Mouse (Mus musculus) heart, embryonic 16.5 days (tissue): ENCODE data around the gene Aanat. TPM values are rescaled to one million over a fixed set of nuclear protein-coding genes. Genes with fewer than 3 reads are reported as not detected.

Experiments used
- ATAC-seq: fragments of 200-750 bp; cut with Nextera tagmentation; replicated peaks from 2 replicates; pipeline ENCODE4 v1.8.0; 2017; ENCODE audit warnings: moderate number of reproducible peaks; ENCODE audit not compliant: insufficient read depth, low FRiP score; ENCODE audit errors: extremely low read depth
- H3K27ac ChIP-seq: fragments of 300-500 bp; sonication (generic); 2 replicates; pipeline ENCODE4 v1.5.1; 2014; ENCODE audit warnings: mild to moderate bottlenecking, low read length, control low read depth, moderate library complexity
- H3K27me3 ChIP-seq: fragments of 300-500 bp; sonication (generic); 2 replicates; pipeline ENCODE4 v1.6.1; 2014; ENCODE audit warnings: low read length, mixed read lengths; ENCODE audit not compliant: control insufficient read depth, insufficient read depth
- H3K36me3 ChIP-seq: fragments of 300-500 bp; sonication (generic); 2 replicates; pipeline ENCODE4 v1.6.1; 2014; ENCODE audit not compliant: control insufficient read depth, insufficient read depth
- H3K4me1 ChIP-seq: fragments of 300-500 bp; sonication (generic); 2 replicates; pipeline ENCODE4 v1.6.1; 2014; ENCODE audit warnings: low read length, mixed read lengths; ENCODE audit not compliant: control insufficient read depth, insufficient read depth
- H3K4me2 ChIP-seq: fragments of 300-500 bp; sonication (generic); 2 replicates; pipeline ENCODE4 v1.6.1; 2014; ENCODE audit warnings: low read depth, mild to moderate bottlenecking, control low read depth, low read length
- H3K4me3 ChIP-seq: fragments of 300-500 bp; sonication (generic); 2 replicates; pipeline ENCODE4 v1.5.1; 2014; ENCODE audit warnings: mild to moderate bottlenecking, control low read depth, low read length
- H3K9ac ChIP-seq: fragments of 300-500 bp; sonication (generic); 2 replicates; pipeline ENCODE4 v1.6.1; 2014; ENCODE audit warnings: low read length, control low read depth
- H3K9me3 ChIP-seq: fragments of 300-500 bp; sonication (generic); replicated peaks from 2 replicates; pipeline ENCODE4 v1.6.1; 2016; ENCODE audit warnings: low read length; ENCODE audit not compliant: control insufficient read depth
- WGBS: fragments of 180-500 bp; shearing (Covaris S2); extraction: QIAGEN DNeasy Blood & Tissue Kit; methylation state at CpG from one replicate; pipeline ENCODE4 v1.1.7; 2014; 5-methylcytosine and 5-hydroxymethylcytosine counted together
- polyA plus RNA-seq: library from polyadenylated mRNA; unstranded; fragments of >200 nt; fragmentation: Nextera tagmentation; extraction: Ambion mirVana; gene quantifications from 2 replicates; pipeline ENCODE4 v1.2.1, GENCODE M21; 2015

The Aanat gene
- polyA plus RNA-seq, 1 experiment from 2014 or later = not detected

- H3K27me3 ChIP-seq = no peaks in the 10 kb centered on the region
- peak overlapping the region; percentile 91 for H3K9ac ChIP-seq
- peak overlapping the region; percentile 43 for H3K27ac ChIP-seq
- peak overlapping the region; percentile 75 for H3K4me2 ChIP-seq
- H3K4me1 ChIP-seq = peaks cover 19% of the 10 kb centered on the region
- peak overlapping the region; percentile 75 for H3K4me3 ChIP-seq
- WGBS = under 1% methylated on average over 71 of the region's 91 CpGs
- no peaks in the 10 kb centered on the region for H3K36me3 ChIP-seq
- no peaks in the 10 kb centered on the region for H3K9me3 ChIP-seq
- ATAC-seq = peak; percentile 64
Measured at GRCm38 (mm10) chr11:116580711-116581375, 5.4 kb upstream of the Aanat start.

GRCm38 (mm10) chr11:116581376-116581814 is 4.8 kb upstream of the Aanat start, which contains the start of gene Ube2o:
Gene Ube2o (minus strand): TSS chr11:116581447.
- no peaks in the 10 kb centered on the region for H3K36me3 ChIP-seq
- peaks cover 14% of the 10 kb centered on the region; the same call in 1 of the 2 replicates for H3K4me1 ChIP-seq
- H3K4me3 ChIP-seq = peak within 1 kb of the TSS; percentile 75
- no peaks in the 10 kb centered on the region for H3K27me3 ChIP-seq
- peak within 1 kb of the TSS; percentile 91 for H3K9ac ChIP-seq
- H3K4me2 ChIP-seq = peak within 1 kb of the TSS; percentile 75
- WGBS = 2% methylated on average over 51 of the region's 51 CpGs
- H3K27ac ChIP-seq = peak within 1 kb of the TSS; percentile 43
- no peaks in the 10 kb centered on the region for H3K9me3 ChIP-seq
- ATAC-seq = peak; percentile 90

- ATAC-seq = no peak
- no peak overlapping the region for H3K27ac ChIP-seq
- WGBS = 53% methylated on average over 6 of the region's 6 CpGs
- no peak overlapping the region for H3K4me2 ChIP-seq
- H3K4me3 ChIP-seq = no peak overlapping the region
- no peak overlapping the region for H3K9ac ChIP-seq
- H3K27me3 ChIP-seq = 0 out of 2 replicates have a peak, but pooled peaks cover 3% of the 10 kb centered on the region
- H3K4me1 ChIP-seq = peaks cover 4% of the 10 kb centered on the region; the same call in 1 of the 2 replicates
- no peaks in the 10 kb centered on the region for H3K9me3 ChIP-seq
- H3K36me3 ChIP-seq = no peaks in the 10 kb centered on the region
Measured at GRCm38 (mm10) chr11:116585682-116586081, 550 bp upstream of the Aanat start.

- no peak overlapping the region for H3K27ac ChIP-seq
- no peak overlapping the region for H3K4me3 ChIP-seq
- H3K4me1 ChIP-seq = peaks cover 4% of the 10 kb centered on the region; the same call in 1 of the 2 replicates
- H3K27me3 ChIP-seq = 0 out of 2 replicates have a peak, but pooled peaks cover 3% of the 10 kb centered on the region
- no peak overlapping the region for H3K9ac ChIP-seq
- WGBS = 27% methylated on average over 23 of the region's 23 CpGs
- no peaks in the 10 kb centered on the region for H3K9me3 ChIP-seq
- ATAC-seq = peak; percentile 25; the same call in 1 of the 2 replicates
- H3K4me2 ChIP-seq = no peak overlapping the region
- no peaks in the 10 kb centered on the region for H3K36me3 ChIP-seq
Measured at GRCm38 (mm10) chr11:116586801-116587631, 784 bp downstream of the Aanat start.

GRCm38 (mm10) chr11:116589020-116589531 is 2.8 kb downstream of the Aanat start:
- H3K9me3 ChIP-seq = no peaks in the 10 kb centered on the region
- peaks cover 4% of the 10 kb centered on the region; the same call in 1 of the 2 replicates for H3K4me1 ChIP-seq
- WGBS = 21% methylated on average over 14 of the region's 14 CpGs
- no peaks in the 10 kb centered on the region for H3K36me3 ChIP-seq
- H3K4me3 ChIP-seq = no peak overlapping the region
- H3K27ac ChIP-seq = no peak overlapping the region
- H3K4me2 ChIP-seq = 0 out of 2 replicates have a peak overlapping the region, but pooled peaks have one; percentile 3
- 0 out of 2 replicates have a peak, but pooled peaks cover 3% of the 10 kb centered on the region for H3K27me3 ChIP-seq
- no peak overlapping the region for H3K9ac ChIP-seq
- no peak for ATAC-seq

GRCm38 (mm10) chr11:116589574-116589973 is 3.3 kb downstream of the Aanat start:
- Histone ChIP-seq H3K9me3 (no peaks in the 10 kb centered on the region), H3K4me1 (peaks cover 4% of the 10 kb centered on the region; the same call in 1 of the 2 replicates), H3K4me3 (no peak overlapping the region), H3K27me3 (0 out of 2 replicates have a peak, but pooled peaks cover 3% of the 10 kb centered on the region), H3K9ac (no peak overlapping the region), H3K4me2 (no peak overlapping the region), H3K36me3 (no peaks in the 10 kb centered on the region), H3K27ac (no peak overlapping the region)
- WGBS = 59% methylated on average over 8 of the region's 8 CpGs
- no peak for ATAC-seq

- H3K27ac ChIP-seq = no peak overlapping the region
- H3K4me2 ChIP-seq = no peak overlapping the region
- no peaks in the 10 kb centered on the region for H3K9me3 ChIP-seq
- H3K36me3 ChIP-seq = no peaks in the 10 kb centered on the region
- no peak overlapping the region for H3K9ac ChIP-seq
- 72% methylated on average over 4 of the region's 4 CpGs for WGBS
- H3K4me1 ChIP-seq = peaks cover 4% of the 10 kb centered on the region; the same call in 1 of the 2 replicates
- H3K4me3 ChIP-seq = no peak overlapping the region
- no peak for ATAC-seq
- 0 out of 2 replicates have a peak, but pooled peaks cover 3% of the 10 kb centered on the region for H3K27me3 ChIP-seq
Measured at GRCm38 (mm10) chr11:116591621-116592020, 5.4 kb downstream of the Aanat start.

- ATAC-seq = peak; percentile 73
Measured at GRCm38 (mm10) chr11:116592428-116592827, 6.2 kb downstream of the Aanat start.

More at GRCm38 (mm10) chr11:116592428-116592827, 6.2 kb downstream of the Aanat start:
- Histone ChIP-seq H3K27ac (no peak overlapping the region), H3K9ac (no peak overlapping the region), H3K4me2 (no peak overlapping the region), H3K9me3 (no peaks in the 10 kb centered on the region), H3K4me1 (peaks cover 4% of the 10 kb centered on the region; the same call in 1 of the 2 replicates), H3K36me3 (no peaks in the 10 kb centered on the region), H3K4me3 (no peak overlapping the region), H3K27me3 (0 out of 2 replicates have a peak, but pooled peaks cover 1% of the 10 kb centered on the region)
